Mouse (Mus musculus) G1E (cell line): ENCODE data around the gene Zfp146.

Experiments
- CTCF ChIP-seq: IDR thresholded peaks from 2 replicates; pipeline ENCODE4 v1.5.1; 2012; ENCODE audit warnings: low read depth, low read length, inconsistent platforms, mixed read lengths
- GATA1 ChIP-seq: IDR thresholded peaks from 2 replicates; pipeline ENCODE4 v1.6.1; 2012; ENCODE audit warnings: borderline replicate concordance, low read length, inconsistent platforms, mixed read lengths

DNA sequence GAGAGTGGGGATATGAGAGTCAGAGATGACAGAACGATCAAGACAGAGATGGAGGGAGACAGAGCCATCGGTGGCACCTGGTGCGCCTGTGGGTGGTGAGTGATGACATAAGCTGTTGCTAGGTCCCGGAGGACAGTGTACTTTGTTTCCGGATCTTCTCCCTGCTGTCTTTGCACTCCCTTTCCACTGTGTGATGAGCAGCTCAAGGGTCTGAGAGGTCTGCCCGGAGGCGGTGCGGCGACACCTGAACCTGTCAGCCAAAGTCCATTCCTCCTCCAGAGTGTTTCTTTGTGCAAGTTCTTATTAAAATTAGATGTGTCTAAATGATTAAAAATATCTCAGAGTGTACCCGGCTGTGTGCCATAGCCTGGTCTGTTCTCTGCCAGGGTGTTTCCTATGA, 32.7 kb downstream of the Zfp146 start:
- no peak for TF ChIP-seq GATA1
- no peak for TF ChIP-seq CTCF
